Mouse (Mus musculus): ENCODE results near the gene Adgrv1.

DNA sequence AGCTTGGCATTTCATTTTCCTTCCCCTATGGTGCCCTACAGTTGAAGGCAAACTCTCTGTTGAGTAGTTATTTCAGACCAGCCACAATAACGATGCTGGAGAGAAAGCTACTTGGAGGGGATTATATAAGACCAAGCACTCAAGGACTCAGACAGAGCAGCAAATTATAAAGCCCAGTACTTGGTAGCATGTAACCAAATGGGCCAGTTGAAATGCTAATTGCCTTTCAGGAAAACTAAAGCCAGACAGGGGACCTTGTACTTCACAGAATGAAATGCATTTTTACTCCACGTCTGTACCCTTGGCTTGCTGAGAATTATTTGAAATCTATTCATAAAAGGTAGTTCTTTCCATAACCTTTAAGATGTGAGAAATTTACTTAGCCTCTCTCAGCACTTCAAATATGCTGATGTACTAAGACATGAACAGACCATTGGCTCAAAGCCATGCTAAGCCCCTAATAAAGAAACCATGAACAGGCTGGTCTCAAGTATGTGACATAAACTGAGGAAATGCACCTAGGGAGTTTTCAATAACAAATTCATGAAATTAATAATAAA, 4.2 kb downstream of the Adgrv1 start:
- TF ChIP-seq POLR2A (IDR thresholded peaks at IDR 0.05; ENCODE audit: low read depth, low read length): no peak
- TF ChIP-seq CTCF (IDR thresholded peaks at IDR 0.05; ENCODE audit: borderline replicate concordance, insufficient read depth, low read length): no peak

Data from embryonic fibroblast, embryonic 13.5 days (primary cell).